Mouse (Mus musculus) urinary bladder, adult 2 months (tissue): Measurements from ENCODE around the gene Cyp2c39. TPM values are rescaled to one million over a fixed set of nuclear protein-coding genes. Genes with fewer than 3 reads are reported as not detected.
"Not testable (repeated sequence)": the region's sequence is repeated elsewhere in the genome, so short reads cannot be mapped to it uniquely, and the experiment has no call there.

Source experiments
- DNase-seq: peaks from one replicate; pipeline ENCODE4 v3.0.0; 2022; ENCODE audit warnings: low spot score
- polyA plus RNA-seq: library from polyadenylated mRNA; depleted of rRNA; stranded (reverse); fragments of >200 nt; gene quantifications from 2 replicates; pipeline ENCODE4 v1.2.3, GENCODE M21; 2012; rRNA removed

The Cyp2c39 gene
- not detected in 2 replicates for polyA plus RNA-seq

- no peak for DNase-seq
Measured at GRCm38 (mm10) chr19:39510534-39510933, at the start of gene Cyp2c39. Gene Cyp2c39 (plus strand): TSS chr19:39510862.

- no peak for DNase-seq
Measured at GRCm38 (mm10) chr19:39462941-39463340, 47.7 kb upstream of the Cyp2c39 start, which contains the start of gene Cyp2c38. Gene Cyp2c38 (minus strand): TSS chr19:39463075.

GRCm38 (mm10) chr19:39463923-39464322 is 46.7 kb upstream of the Cyp2c39 start:
- no peak for DNase-seq

GRCm38 (mm10) chr19:39483961-39484360 is 26.7 kb upstream of the Cyp2c39 start:
- not testable (repeated sequence) for DNase-seq

GRCm38 (mm10) chr19:39506341-39506740 is 4.3 kb upstream of the Cyp2c39 start:
- DNase-seq = no peak

- DNase-seq = no peak
Measured at GRCm38 (mm10) chr19:39509533-39509932, 1.1 kb upstream of the Cyp2c39 start.

Other genes starting within 250 kb of the Cyp2c39 start
- not detected in 2 replicates for gene Cyp2c29, start 241.5 kb upstream of the Cyp2c39 start, polyA plus RNA-seq
- not detected in 2 replicates for gene Cyp2c38, start 47.8 kb upstream of the Cyp2c39 start, polyA plus RNA-seq
- not detected in 2 replicates for gene Cyp2c67, start 138.2 kb downstream of the Cyp2c39 start, polyA plus RNA-seq
- gene Cyp2c68, start 230.2 kb downstream of the Cyp2c39 start, polyA plus RNA-seq = not detected in 2 replicates